Mouse (Mus musculus): Measurements from ENCODE around the gene Btnl2.

- TF ChIP-seq CTCF (conservative IDR thresholded peaks at IDR 0.05; ENCODE audit: low read length) (no peak), NANOG (IDR thresholded peaks at IDR 0.05; ENCODE audit: borderline replicate concordance, low read length) (no peak)
Observed at GRCm38 (mm10) chr17:34326373-34326772, 28.2 kb upstream of the Btnl2 start.
